Mouse (Mus musculus): ENCODE results near the gene Palmd.

The Palmd gene

GRCm38 (mm10) chr3:116892206-116892563 is 76.6 kb downstream of the Palmd start:
- DNase-seq (ENCODE audit: low spot score in 2 of 2), result no peak

GRCm38 (mm10) chr3:116891436-116892205 is 77.2 kb downstream of the Palmd start:
- DNase-seq (ENCODE audit: low spot score in 2 of 2), result no peak

- DNase-seq (ENCODE audit: low spot score in 2 of 2), result no peak
Measured at GRCm38 (mm10) chr3:116890576-116890975, 78.2 kb downstream of the Palmd start.

- DNase-seq (ENCODE audit: low spot score in 2 of 2), result peak in 1 of 2 experiments; percentile 23
Measured at GRCm38 (mm10) chr3:116889358-116889757, 79.4 kb downstream of the Palmd start.

GRCm38 (mm10) chr3:116884941-116885340 is 83.8 kb downstream of the Palmd start:
- no peak for DNase-seq (ENCODE audit: low spot score in 2 of 2)

- no peak for DNase-seq (ENCODE audit: low spot score in 2 of 2)
Measured at GRCm38 (mm10) chr3:116882221-116882960, 86.4 kb downstream of the Palmd start.

- DNase-seq (ENCODE audit: low spot score in 2 of 2), result no peak
Measured at GRCm38 (mm10) chr3:116870372-116870771, 98.4 kb downstream of the Palmd start.
